Mouse (Mus musculus): ENCODE data around the gene Armh1. TPM values are rescaled to one million over a fixed set of nuclear protein-coding genes. Genes with fewer than 3 reads are reported as not detected.

Armh1 gene
- polyA plus RNA-seq (2012) = not detected in 2 replicates

DNA sequence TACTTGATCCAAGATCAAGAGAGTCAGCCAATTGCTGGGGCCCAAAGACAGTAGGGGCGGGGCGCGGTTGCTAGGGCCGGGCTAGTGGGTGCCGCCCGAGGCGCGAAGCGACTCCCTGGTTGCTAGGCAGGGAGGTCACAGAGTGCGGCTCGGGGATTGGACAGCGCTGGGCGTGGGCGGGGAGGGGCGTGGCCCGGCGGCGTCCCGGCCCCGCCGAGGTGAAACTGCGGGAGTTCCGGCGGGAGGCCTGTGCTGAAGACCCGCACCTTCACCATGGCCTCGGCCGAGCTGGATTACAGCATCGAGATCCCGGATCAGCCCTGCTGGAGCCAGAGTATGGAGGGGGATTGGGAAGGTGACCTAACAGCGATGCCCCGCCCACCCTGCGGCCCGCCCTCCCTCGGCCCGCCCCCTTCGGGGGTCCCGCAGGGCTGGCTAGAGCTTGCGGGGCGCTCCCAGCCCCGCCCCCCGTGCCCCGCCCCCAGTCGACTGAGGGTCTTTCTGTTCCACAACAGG is at the start of gene Armh1, which contains the start of gene Tmem53:
Gene Armh1 (minus strand): TSS at position 325 of the 516 bp plus-strand sequence.
Gene Tmem53 (plus strand): TSS at position 151 of the 516 bp plus-strand sequence.

DNA sequence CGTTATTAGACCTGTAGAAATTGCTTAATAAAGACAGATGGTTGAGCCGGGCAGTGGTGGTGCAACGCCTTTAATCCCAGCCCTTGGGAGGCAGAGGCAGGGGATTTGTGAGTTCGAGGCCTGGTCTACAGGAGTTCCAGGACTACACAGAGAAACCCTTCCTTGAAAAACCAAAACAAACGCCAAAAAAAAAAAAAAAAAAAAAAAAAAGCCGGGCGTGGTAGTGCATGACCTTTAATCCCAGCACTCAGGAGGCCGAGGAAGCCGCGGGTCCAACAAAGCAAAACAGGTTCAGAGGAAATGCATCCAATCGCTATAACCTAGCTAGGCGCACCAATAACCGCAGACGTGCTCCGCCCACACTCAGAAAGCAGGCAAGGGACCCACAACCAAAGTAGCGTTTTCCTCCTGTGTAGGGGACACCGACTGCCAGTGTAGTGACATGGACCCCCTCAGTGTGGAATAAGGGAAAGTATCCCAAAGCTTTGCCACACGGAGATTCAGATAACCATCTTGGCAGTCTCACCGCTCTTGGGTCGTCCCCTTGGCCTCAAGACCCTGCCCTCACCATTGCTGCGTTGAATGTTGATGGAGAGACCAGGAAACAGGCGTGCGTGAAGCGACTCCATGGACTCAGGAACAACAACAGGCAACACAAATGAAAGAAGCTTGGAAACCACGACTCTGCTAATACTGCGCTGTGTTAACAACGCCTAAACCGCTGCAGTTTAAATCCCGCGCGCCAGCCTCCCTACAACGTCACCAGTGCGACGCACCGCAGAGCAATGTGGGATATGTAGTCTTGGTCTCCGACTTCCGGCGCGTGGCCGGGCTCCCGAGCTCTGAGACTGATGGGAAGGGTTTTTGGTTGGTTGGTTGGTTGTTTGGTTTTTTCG is 69.8 kb downstream of the Armh1 start, which contains the start of gene Kif2c:
Gene Kif2c (minus strand): TSS at position 777 of the 896 bp plus-strand sequence.

Other genes starting within 250 kb of the Armh1 start
- gene Eif2b3, start 232.7 kb downstream of the Armh1 start, polyA plus RNA-seq (2012) = 4.7 and 5.1 TPM in 2 replicates
- gene Ptch2, start 156.1 kb downstream of the Armh1 start, polyA plus RNA-seq (2012) = 1.5 and 2.6 TPM in 2 replicates
- gene Btbd19, start 126.4 kb downstream of the Armh1 start, polyA plus RNA-seq (2012) = 17.7 and 19.9 TPM in 2 replicates
- 0.27 and 0.87 TPM in 2 replicates for gene Tctex1d4, start 125.3 kb downstream of the Armh1 start, polyA plus RNA-seq (2012)
- gene Plk3, start 118.2 kb downstream of the Armh1 start, polyA plus RNA-seq (2012) = 26.2 and 33.9 TPM in 2 replicates
- 3,874 and 4,497 TPM in 2 replicates for gene Rps8, start 95.9 kb downstream of the Armh1 start, polyA plus RNA-seq (2012)
- 4.0 and 4.8 TPM in 2 replicates for gene Kif2c, start 69.5 kb downstream of the Armh1 start, polyA plus RNA-seq (2012)
- gene Tmem53, start 174 bp downstream of the Armh1 start, polyA plus RNA-seq (2012) = 2.4 and 4.3 TPM in 2 replicates
- gene Rnf220, start 244.9 kb upstream of the Armh1 start, polyA plus RNA-seq (2012) = 108 and 142 TPM in 2 replicates